Mouse (Mus musculus) lung, postnatal 10 days (tissue): ENCODE data around the gene Gabra5.

Source experiments
- DNase-seq: peaks from one replicate; pipeline ENCODE4 v3.0.0; 2021

Gabra5 gene

DNA sequence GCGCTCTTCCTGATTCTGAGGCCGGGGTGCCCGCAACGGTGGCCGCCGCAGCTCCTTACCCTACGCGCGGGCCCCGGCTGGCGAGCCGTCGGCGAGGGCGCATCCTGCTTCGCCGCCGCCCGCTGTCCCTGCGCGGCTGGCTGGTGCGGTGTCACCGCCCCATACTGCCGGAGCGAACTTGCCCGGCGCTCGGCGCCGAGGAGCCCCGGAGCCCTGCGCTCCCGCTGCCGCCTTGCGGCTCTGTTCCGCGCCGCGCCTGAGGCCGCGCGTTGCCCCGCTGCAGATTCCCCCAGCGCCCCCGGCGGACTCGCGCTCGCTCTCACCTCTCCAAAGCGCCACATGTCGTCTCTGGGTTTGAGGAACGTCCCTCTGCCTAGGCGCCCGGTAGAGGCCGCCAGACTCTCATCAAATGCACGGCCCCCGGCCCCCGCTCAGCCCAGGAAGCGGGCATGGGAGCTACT, at the start of gene Gabra5:
TSS of gene Gabra5 (minus strand) at position 379 of the 461 bp plus-strand sequence.
- DNase-seq, result no peak

GRCm38 (mm10) chr7:57538565-57538964, 28.7 kb upstream of the Gabra5 start:
- DNase-seq, result no peak

GRCm38 (mm10) chr7:57532676-57533075, 22.8 kb upstream of the Gabra5 start:
- DNase-seq, result no peak

- DNase-seq, result no peak
Measured at GRCm38 (mm10) chr7:57529954-57530353, 20.1 kb upstream of the Gabra5 start.

DNA sequence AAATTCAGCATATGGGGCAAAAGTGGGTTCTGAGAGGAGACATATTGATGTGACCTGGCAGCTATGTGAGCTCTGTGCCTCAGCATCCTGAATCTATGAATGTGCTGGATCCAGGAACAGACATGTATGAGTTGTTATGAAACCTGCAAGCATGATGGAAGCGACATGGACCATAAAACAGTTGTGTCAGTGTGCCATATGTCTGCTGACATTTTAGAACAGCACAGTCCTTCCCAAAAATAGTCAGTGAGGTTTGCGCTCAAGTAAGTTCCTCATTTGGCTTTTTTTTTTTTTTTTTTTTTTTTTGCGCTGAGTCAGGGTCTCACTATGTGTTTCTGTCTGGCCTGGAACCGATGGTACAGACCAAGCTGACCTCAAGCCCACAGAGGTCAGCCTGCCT, 19.6 kb upstream of the Gabra5 start:
- no peak for DNase-seq

DNA sequence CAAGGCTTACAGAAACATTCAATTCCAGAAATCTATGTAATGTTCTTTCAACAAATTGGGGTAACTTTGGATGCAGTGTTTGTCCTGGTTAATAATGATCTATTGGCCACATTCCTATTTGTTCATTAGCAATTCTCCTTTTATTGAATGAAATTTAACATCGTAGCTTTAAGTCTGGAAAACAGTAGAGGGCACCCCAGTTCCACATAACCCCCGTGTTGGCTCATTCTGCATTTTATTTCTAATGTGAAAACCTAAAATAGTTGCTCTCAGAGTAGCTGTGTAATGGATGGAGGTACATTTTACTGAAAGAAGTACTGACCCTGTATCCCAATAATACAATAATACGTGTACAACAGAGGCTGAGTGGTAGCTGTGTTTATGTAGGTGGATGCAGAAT, 3.1 kb upstream of the Gabra5 start:
- no peak for DNase-seq

- DNase-seq, result no peak
Measured at GRCm38 (mm10) chr7:57508860-57509632, 813 bp downstream of the Gabra5 start.

DNA sequence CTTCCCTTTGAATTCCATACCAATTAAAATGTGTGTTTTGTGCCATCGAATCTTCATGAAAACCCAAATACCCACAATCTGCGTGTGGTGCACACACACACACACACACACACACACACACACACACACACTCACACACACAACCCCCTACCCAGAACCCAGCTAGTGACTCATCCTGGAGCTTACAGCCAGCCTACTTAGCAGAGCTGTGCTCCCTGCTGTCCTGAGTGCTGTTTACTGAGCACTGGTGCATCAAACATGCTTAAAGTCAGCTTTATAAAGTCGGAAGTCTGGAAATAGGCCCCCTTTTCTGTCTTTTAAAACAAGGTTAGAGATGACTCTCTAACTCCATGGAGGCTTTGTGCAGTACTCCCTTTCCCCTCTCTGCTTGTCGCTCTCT, 7.0 kb downstream of the Gabra5 start:
- DNase-seq, result no peak

DNA sequence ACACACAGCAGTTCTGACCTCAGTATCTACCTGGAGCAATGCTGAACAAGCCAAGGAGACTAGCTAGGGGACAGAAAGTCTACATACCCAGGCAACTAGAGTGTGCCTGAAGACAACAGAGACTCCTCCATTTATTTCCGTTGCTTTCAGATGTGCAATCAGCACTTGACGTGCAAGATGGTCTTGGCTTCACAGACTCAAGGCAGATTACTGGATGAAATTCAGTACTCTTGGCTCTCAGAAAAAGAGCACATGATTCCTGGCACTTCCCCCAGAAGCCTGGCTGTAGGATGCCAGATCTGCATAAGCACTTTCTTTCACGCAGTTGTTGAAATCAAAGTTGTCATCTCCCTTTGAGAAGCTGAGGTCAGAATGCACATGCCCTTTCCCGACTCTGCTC, 18.1 kb downstream of the Gabra5 start:
- DNase-seq, result no peak

- DNase-seq, result no peak
Measured at GRCm38 (mm10) chr7:57486907-57487306, 23.0 kb downstream of the Gabra5 start.

DNA sequence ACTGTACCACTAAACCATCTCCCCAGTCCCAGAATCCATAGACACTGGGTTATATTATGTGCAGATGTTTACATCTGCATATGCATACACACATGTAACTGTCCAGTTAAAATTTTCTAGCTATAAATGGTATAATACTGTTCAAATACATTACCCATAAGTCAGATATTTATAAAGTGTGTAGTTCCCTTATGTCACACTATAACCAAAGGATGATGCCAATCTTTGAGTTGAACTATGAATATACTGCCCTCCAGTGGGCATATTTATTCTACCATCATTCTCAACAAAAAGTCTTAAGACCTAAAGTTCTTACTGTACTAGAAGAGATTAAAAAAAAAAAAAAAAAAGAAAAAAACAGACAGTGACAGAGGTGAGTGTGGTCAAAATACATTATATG, 27.0 kb downstream of the Gabra5 start:
- DNase-seq, result no peak

- DNase-seq, result peak; percentile 36
Measured at GRCm38 (mm10) chr7:57473811-57474525, 35.9 kb downstream of the Gabra5 start.

- DNase-seq, result no peak
Measured at GRCm38 (mm10) chr7:57471316-57471715, 38.5 kb downstream of the Gabra5 start.

DNA sequence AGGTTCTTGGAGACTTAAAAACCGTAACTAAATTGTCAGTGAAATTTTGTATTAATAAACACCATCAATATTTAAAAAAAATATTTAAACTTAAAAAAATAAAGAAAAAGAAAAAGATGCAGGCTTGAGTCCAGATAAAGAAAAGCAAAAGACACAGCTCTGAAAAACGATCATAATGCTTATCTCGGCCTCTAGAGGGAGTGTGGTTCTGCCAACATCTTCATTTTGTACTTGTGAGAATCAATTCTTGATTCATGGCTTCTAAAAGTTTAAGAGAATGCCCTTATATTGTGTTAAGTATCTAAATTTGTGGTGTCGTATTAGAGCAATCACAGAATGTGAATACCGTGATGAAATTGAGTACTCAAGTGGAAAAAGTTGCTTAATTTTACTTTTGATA, 49.5 kb downstream of the Gabra5 start:
- no peak for DNase-seq

DNA sequence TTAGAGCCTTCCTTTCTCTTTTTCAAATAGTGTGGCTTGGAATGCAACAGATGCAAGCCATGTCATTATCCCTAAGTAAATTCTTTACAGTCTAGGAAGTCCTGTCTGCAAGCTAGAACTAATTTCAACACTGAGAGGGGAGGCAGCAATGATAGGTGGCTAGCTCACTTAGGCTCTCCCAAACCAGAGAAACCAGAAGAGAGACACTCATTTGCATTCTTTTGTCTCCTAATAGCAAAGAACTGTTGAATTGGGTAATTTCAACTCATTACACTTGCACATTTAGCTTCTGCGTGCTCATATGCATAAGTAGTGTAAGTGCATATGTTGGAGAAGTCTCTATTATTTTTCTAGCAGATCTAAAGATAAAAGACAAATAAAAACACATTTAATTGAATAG, 61.6 kb downstream of the Gabra5 start:
- no peak for DNase-seq

GRCm38 (mm10) chr7:57422675-57423074, 87.2 kb downstream of the Gabra5 start:
- DNase-seq, result no peak

DNA sequence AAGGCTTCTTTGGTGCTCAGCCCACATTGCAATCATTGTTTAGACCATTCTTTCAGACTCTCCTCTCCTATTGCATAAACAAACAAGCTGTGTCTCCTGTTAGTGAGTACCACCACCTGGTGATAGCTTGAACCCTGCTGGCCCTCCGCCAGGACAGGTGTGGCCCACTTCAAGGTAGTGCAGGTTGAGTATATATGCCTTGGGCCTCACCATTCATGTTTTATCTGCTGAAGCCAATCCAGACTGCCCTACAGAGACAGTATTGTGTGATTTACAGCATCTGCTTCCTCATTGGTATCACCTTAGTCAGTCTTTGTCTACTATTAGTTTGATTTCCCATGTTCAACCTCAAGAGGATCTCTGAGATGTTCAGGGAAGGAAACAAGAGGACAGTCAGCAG, 88.8 kb downstream of the Gabra5 start:
- no peak for DNase-seq

GRCm38 (mm10) chr7:57419392-57419791, 90.5 kb downstream of the Gabra5 start, which contains the start of gene Gabrb3:
Gene Gabrb3 (plus strand): TSS chr7:57419692.
- no peak for DNase-seq

GRCm38 (mm10) chr7:57412896-57413295, 97.0 kb downstream of the Gabra5 start:
- no peak for DNase-seq

- no peak for DNase-seq
Measured at GRCm38 (mm10) chr7:57411163-57411562, 98.7 kb downstream of the Gabra5 start.

DNA sequence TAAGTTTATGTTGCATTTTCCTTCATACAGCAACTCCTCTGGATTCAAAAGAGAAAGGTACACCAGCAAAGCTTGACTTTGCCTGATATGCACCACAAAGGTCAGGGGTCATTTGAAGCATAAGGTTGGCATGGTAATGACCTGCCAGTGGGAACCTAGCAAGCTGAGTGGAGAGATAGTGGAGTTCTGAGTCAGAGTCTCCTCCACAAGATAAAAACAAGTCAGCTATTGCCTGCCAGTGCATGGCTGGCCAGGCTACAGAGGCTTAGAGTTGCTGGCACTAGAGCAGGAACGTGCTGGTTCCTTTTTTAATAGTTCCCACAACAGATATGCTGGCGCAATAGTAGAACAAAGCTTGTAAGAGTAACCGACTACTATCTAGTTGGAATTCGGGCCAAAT, 116.3 kb downstream of the Gabra5 start:
- DNase-seq, result no peak

DNA sequence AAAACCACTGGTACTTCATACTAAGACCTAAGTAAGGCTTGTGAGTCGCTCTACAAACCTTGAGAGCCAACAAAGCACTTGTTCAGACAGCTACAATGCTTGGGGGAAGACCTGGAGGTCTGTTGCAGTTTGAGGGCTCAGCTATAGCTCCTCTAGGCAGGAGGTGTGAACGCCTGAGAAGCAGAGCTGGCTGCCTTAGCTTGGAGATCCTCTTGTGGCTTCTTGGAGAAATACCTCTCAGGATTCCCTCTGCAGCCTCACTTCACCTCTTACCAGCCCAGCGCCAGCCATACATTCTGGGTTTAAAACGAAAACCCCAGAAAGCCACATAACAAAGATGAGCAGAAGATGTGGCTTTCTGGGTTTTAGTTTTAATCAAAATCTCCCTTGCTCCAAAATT, 119.8 kb downstream of the Gabra5 start:
- no peak for DNase-seq

DNA sequence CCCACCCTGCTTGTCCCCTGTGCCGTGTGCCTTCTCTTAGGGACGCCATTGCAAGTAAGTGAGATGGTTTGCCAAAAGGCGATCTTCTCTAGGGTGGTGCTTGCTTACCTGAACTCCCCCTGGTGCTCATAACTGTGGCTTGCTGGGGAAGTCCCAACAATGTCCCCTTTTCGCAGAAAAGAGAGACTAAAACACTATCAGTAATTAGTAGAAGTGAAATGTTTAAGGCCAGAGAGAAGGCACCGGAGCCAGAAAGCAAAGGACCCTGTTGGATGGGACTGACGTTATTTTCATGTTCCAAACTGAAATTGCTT, 122.6 kb downstream of the Gabra5 start:
- DNase-seq, result no peak

DNA sequence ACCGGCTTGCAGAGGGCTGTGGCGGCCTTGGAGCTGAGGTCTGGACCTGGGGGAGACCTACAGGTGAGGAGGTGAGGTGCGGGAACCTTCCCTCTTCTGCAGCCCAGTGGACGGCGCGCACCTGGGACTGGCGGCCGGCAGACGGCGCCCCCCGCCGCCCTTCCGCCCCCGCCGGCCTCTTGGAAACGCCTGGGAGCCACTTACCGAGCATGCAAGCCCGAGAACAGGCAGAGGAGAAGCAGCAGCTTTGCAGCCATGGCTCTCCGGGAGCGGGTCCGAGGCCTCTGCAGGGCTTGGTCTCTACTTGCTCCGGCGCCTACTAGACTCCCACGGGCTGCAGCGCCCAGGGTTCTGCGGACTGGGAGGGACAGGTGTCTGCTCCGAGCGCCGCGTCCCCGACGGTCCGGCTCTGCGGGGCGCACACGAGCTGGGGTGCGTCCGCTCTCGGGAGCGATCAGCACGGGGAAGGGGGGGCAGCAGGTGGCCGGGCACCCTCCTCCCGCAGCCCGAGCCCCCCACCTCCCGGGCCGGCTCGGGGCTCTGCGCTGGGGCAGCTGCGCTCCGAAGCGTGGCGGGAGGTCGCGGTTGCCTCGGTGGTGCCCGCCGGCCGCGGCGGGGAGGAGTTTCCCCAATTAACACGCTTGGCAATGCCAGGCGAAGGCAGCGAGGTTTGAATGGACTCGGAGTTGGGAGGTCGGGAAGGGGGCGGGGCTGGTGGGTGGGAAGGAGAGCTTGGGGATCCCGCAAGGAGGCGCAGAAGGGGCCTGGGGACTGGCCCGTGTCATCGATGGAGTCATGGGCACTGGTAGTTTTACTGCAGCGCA, 123.1 kb downstream of the Gabra5 start, which contains the start of gene Gabrg3:
TSS of gene Gabrg3 (minus strand) at position 672 of the 824 bp plus-strand sequence.
- no peak for DNase-seq
